Mouse (Mus musculus) cerebellum, postnatal 10 days (tissue): ENCODE data around the gene Clcnkb.

Experiments used
- DNase-seq, 2 experiments: peaks; one replicate each; pipeline ENCODE4 v3.0.0; 2021; ENCODE audit warnings: mixed read lengths in 2 of 2

The Clcnkb gene

DNA sequence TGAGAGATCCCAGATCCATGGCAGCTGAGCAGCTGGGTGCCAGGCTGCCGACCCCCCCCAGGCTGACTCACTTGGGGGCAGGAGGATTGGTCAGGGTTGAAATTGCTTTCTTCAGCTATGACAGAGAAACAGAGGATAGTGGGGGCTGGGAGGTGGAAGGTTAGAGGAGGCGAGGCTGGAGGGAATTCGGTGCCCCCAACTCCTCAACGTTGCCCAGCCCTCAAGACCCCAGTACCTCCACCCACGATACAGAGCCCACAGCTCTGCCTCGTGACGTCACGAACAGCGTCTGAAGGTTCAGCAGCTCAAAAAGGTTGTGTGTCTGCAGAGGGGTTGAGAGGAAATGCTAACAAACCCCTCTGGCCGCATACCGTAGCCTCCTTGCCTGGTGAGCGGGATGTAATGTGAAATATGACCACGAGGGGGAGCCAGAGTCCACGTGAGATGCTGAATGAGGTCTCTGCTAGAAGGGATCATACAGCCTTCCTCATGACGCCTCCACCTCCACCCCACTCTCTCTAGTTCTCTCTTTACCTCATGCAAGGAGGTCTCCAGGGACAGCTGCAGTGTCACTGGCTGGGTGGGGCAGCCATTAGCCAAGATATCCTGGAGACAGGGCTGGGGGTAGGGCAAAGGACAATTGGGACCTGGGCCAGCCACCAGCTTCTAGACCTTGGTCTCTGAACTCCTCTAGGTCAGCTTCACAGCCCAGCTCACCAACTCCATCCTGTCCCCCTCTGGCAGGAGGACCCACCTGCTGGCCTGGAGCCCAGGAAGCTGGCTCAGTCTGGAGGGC is 11.1 kb downstream of the Clcnkb start:
- peak; percentile 94 to 96 for DNase-seq

DNA sequence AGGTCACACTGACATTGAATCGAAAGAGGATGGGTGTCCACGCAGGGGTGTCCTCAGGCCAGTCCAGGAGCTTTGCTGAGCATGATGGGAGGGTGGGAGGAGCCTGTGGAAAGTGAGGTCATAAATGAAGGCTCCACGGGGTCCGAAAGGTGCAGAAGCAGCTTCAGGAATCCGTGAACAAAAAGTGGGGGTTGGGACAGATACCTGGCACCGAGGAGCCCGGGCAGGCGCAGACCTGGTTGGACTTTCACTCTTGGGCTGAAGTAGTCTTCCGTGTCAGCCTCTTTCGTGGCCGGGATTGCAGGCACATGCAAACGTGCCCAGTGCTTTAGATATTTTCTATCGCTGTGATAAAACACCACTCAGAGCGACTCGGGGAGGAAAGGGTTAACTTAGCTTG is 15.6 kb downstream of the Clcnkb start:
- DNase-seq: no peak

DNA sequence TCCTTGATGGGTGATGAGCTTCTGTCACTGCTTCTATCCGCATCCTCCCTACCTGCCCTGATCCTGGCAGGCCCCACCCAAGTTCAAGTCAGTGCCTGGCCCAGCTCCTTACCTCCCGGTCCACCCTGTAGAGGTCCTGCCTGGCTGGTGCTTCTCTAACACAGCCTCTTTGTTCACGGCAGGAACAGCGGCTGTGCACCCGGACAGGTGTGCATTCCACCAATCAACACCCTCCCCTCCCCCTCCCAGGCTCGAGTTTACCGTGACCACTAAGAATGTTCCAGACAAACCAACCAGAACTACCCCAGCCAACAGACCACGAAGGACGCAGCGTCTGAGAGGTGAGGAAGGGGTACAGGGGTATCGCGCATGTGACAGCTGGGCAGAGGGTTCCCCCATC is 17.3 kb downstream of the Clcnkb start, which contains the start of gene Clcnka:
TSS of gene Clcnka (minus strand) at position 180 of the 400 bp plus-strand sequence.
- no peak for DNase-seq

DNA sequence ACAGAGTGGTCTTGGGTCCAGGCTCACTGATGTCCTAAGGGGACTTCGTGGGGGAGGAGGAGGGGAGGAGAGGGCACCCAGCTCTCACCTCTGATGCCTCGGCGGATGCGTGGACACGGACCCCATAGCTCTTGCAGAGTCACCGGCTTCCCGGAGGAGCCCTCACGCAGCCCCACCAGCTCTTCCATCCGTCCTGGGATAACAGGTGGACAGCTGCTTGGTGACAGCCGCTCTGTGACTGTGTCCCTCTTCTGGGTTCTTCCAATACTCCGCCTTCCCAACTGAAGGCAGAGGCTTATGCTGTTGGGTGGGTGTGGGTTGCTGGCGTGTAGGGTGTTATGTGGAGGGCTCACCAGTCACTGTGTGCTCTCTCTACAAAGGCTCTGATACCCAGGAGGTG is 18.0 kb downstream of the Clcnkb start:
- DNase-seq: no peak

DNA sequence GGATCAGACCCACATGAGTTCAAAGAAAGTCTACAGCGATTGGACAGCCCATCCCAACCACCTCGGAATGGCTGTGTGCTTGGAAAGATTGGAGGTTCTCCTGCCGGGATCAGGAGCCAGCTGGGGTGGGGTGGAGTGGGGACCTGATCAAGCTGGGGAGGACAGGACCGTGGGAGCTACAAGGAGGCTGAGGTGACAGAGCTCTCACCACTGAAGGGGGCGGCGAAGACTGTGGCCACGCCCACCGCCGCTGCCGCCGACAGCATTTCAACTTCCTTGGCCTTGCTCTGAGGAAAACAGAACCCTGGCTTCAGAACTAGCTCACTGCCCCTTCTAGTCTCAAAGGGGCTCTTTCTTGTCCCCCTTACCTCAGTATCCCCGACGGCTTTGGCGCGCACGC is 21.1 kb downstream of the Clcnkb start:
- no peak for DNase-seq

DNA sequence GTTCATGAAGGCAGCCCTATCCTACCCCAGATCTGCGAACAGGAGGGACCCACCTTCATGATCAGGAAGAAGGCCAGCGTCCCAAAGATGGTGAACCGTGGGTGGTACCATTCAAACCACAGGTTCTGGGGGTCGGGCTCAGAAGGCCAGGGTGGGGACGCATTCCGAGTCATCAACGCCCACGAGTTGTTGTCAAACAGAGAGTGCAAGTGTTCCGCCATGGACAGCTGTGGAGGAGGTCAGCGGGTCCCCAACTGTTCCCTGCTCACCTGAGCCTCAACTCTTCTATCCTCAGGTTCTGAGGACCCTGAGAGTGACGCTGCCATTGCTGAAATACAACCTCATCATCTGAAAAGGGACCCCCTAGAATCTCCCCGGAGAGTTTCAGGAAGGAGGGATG is 24.5 kb downstream of the Clcnkb start:
- DNase-seq: no peak

DNA sequence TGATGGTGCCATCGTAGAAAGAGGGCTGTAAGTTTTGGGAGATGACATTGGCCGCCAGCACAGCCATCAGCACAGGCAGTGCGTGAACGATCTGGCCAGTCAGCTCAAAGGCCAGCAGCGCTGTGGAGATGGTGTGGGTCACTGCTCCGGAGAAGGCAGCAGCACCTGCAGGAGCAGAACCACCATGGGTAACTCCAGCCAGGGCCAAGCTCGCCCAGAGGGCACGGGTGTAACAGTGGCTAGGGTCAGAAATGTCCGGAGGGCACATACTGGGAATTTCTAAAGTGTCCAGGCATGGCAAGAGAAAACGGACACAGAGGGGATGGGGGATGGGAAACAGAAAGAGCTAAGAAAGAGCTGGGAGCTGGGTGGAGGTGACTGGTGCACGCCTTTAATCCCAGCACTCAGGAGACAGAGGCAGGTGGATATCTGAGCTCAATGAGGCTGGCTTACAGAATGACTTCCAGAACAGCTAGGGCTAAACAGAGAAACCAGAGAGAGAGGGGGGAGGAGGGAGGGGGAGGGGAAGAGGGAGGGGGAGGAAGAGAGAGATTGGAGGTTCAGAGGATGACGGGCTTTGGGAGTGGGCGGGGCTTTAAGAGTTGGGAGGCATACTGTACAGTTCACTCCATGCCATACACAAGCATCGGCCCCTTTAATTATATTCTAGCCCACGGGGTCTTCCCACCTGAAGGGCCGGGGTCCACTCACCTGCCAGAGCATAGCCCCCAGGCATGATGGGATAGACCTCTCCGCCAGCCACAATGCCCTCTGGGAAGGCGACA is 26.3 kb downstream of the Clcnkb start:
- no peak for DNase-seq

DNA sequence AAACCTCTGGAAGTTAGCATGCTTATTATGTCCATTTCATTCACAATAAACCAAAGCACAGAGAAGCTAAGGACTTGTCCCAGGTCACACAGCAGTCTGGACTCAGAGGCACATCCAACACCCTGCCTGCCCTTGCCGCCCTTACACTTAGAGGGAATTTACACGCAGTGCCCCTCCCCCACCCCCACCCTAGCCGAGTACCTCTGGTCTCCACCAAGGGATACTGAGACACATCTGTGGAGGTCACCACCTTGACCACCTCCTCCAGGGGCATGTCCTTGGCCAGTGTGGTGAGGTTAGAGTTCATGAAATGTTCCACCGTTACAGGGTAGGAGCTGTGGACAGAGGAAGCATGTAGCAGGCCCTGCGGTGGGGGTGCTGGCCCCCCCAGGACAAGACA is 27.9 kb downstream of the Clcnkb start:
- DNase-seq: no peak

DNA sequence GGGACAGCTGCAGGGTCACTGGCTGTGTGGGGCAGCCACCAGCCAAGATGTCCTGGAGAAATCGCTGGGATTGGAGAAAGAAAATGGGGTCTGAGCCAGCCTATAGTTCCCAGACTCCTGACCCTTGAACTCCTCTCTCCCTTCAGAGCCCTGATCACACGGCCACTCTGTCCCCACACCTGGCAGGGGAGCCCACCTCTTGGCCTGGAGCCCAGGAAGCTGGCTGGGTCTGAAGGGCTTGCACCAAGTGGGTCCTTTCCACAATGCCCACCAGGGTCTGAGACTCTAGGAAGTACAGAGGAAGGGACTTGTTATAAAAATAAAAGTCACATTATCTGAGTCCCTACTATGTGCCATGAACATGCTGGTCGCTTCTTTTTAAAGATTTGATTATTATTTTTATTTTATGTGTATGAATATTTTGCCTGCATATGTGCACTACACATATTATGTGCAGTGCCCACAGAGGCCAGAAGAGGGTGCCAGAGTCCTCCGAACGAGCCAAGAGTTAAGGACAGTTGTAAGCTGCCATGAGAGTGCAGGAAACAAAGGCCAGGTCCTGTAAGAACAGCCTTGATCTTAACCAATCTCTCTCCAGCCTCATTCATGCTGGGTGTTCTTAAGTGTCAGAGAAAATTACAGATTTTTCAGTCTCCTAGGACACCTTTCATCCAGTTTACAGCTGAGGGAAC is 28.6 kb downstream of the Clcnkb start:
- DNase-seq: peak; percentile 87 to 88

DNA sequence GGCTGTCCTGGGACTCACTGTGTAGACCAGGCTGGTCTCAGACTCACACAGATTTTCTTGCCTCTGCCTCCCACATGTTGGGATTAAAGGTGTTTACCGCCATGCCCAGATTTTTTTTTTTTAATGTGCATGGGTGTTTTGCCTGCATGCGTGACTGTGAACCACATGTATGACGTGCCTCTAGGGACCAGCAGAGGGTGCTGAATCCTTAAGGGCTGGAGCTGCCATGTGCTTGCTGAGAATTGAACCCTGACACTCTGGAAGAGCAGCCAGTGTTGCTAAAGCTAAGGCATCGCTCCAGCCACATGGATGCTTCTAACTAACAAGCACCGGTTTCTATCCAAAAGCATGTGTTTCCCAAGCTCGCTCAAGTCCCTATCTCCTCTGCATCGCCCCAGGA is 29.7 kb downstream of the Clcnkb start:
- no peak for DNase-seq

DNA sequence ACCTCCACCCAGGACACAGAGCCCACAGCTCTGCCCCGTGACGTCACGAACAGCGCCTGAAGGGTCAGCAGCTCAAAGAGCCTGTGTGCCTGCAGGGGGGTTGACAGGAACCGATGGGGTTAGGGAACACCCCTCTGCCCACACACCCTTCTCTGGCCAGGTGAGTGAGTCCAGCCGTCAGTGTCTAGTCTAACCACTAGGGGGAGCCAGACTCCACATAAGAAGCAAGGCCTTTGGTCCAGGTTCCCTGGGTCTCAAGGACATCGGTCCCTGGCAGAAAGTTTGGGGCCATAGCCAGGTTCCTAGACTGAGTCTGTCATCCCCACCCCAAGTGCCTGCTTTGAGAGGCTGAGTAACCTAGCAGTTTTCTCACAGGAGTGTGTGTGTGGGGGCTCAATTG is 30.5 kb downstream of the Clcnkb start:
- DNase-seq: peak; percentile 77 to 87

DNA sequence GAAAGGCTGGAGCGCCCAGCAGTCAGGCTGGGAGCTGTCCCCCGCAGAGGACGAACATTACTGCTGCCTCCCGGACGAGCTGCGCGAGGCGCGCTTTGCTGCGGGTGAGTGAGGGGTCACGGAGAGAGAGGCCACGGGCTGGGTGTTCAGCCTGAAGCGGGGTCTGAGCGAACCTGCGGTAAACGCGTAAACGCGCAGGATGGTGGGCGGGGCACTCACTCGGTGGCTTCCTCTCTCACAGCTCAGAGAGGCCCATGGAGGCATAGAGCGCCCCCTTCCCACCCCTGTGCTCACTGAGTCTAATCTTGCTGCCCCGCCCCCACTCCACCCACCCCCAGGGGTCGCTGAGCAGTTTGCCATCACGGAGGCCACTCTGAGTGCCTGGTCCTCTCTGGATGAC is 33.4 kb downstream of the Clcnkb start:
- peak; percentile 50 to 53 for DNase-seq

DNA sequence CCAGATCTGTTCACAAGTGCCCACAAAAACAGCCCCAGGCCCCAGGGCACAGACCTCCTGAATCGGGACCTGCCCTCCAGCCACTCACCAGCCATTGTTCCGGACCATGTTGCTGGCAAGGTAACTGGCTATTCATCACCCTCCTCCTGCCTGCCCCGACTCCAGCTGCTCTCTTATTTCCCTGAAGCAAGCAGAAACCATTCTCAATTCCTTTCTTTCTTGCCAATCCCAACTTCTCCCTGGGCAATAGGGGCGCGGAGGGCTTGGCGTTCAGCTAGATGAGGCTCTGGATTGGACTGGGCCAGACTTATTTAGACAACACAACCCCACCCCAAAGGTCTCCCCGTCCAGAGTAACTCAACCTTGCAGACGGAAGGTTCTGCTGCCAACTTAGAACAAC is 36.1 kb downstream of the Clcnkb start:
- peak in 1 of 2 experiments; percentile 44 for DNase-seq

DNA sequence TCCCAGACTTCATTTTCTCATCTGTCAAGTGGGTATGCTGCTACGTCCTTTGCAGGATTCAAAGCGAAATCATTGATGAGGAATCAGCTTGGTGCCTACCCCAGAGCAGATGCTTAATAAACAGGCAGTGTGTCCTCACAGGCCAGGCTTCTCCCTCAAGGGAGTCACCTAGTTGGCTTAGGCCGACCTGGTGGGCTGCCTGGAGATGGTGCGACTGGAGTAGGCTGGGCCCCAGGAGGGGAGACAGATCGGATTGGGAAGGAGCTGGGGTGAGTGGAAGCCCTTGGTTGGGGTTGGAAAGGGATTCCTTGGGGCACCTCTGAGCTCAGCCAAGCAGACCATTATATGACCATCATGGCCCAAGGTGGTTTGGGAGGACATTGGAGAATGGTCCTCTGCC is 43.4 kb downstream of the Clcnkb start:
- DNase-seq: no peak

DNA sequence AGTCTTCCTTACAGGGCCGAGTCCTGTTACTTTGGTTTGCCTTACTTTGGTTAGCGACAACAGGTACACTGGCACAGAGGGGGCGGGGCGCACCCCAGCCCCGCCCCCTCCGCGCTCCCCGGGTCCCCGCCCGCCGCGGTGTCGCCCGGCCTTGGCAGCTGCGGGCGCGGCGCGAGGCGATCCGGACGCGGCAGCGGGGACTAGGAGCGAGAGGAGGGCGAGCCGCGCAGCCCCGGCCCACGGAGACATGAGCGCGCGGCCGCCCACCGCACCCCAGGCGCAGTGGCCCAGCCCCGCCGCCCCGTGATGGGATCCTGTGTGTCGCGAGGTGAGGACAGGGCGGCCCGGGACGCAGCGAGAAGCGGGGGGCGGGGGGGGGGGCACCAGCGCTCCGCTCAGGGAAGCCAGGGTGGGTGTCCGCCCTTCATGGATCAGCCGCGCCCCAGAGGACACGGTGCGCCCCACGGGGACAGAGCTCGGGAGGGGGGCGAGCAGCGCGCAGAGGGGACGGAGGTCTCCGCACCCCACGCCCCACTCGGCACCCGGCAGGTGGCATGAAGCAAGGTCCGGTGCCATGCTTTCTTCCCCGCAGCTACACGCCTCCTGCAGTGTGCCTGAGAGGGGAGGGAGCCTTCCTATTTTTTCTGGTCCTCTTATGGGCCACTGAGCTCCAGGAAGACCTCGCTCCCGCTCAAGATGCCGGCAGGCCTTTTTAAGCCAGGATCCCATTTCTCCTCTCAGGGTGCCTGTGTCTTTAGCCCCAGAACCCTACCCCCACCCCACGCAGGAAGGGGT is 47.6 kb downstream of the Clcnkb start, which contains the start of gene Fam131c:
TSS of gene Fam131c (plus strand) at position 224 of the 795 bp plus-strand sequence.
- peak in 1 of 2 experiments; percentile 61 for DNase-seq

DNA sequence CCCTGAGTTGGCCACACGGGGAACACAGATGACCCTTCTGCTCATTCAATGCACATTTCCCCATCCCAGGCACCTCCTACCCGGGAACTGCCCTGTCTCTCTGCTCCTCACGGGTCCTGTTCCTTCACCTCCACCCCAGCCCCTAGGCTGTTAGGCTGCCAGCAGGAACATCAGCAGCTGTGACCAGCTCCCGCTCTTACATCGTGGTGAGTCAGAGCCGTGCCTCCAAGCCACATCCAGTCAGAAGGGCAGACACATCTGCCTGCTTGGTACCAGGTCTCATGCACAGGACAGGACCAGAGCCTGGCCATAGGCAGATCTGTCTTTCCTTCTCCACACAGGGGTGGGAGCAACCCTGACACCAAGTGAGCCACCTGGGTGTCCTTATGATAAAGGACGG is 49.9 kb downstream of the Clcnkb start:
- DNase-seq: no peak

DNA sequence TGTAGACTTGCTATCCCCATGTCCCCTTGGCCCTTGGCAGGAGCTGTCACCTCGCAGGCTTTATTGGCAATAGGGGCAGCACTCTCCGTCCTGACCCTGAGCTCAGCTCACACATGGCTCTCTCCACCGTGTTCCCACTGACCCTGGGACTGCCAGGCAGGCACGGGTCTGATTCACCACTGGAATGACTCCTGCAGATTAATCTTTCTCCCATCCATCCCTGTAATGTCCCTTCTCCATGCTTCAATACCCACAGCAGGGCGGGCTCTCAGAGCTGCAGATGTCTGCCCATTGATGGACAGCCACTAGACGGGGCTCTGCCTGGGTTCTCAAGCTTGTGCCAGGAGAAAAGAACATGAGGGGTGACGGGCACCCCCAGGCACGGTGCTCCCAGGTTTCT is 50.7 kb downstream of the Clcnkb start:
- no peak for DNase-seq

DNA sequence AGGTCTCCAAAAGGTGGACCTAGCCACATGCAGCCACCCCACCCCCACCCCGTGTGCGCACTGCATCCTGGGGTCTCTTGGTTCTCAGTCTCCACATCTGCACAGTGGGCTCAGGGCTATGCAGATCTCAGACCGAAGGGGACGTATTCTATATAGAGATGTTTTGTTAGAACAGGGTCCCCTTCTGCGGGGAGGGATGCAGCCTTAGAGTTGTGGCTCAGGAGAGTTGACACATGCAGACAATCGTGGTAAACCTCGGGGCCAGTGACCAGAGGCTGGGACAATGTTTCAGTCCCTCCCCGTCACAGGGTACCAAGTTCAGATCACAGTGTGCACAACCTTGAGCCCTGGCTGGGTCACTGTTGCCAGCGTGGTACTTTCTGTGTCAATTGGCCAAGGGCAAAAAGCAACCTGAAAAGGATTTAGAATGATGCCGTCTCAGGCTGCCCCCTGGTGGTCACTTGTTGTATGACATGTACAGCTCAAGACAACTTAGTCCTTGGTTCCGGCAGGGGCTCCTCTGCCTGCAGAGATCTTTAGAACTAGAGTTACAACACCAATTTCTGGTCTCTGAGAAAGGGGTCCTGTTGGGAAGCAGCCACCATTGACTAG is 52.8 kb downstream of the Clcnkb start:
- DNase-seq: peak; percentile 90 to 94

DNA sequence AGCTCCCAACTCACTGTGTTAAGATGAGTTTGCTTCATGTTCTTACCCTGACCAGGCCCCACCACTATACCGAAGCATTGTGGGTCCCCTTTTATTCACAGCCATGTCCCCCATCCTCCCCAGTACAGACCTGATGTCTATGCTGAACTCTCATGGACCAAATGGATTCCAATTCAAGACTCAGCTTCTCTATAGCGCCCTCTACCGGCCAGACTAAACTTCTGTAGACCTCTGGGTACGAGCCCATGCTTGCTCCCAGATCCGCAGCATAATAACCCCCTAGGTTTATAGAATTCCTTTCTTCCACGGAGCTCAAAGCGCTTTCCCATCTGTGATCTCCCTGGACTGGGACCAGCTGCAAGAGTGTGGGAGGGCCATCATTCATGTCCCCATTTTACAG is 55.0 kb downstream of the Clcnkb start:
- DNase-seq: peak; percentile 47 to 62

DNA sequence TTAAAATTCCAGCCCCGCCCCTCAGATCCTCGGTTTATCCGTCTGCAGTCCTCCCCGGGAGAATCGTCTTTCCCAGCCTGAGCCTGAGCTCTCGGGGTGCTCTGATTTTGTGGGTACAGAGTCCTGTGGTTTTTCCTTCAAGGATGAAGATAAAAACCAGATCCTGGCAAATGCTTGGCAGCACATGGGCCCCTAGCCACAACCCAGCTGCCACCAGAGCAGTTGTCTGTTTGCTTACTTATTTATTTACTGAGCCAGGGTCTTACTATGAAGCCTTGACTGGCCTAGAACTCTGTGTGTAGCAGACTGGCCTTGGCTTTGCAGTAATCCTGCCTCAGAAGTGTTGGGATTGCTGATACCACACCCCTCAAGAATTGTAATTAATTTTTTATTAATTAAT is 56.6 kb downstream of the Clcnkb start:
- DNase-seq: no peak

DNA sequence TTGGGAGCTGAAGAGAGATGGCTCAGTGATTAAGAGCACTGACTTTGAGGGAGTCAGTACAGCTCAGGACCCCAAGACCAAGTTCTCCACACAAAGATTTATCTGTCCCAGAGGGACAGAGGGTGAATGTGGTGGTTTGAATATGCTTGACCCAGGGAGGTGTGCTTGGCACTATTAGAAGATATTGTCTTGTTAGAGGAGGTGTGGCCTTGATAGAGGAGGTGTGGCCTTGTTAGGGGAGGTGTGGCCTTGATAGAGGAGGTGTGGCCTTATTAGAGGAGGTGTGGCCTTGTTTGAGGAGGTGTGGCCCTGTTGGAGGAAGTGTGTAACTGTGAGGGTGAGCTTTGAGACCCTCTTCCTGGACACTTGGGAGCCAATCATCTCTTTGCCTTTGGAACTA is 58.0 kb downstream of the Clcnkb start:
- no peak for DNase-seq
